Mouse (Mus musculus) thymus, adult 2 months (tissue): Measurements from ENCODE around the gene N4bp2l1. TPM values are rescaled to one million over a fixed set of nuclear protein-coding genes. Genes with fewer than 3 reads are reported as not detected.

Source experiments
- DNase-seq: peaks from one replicate; pipeline ENCODE4 v3.0.0; 2021
- H3K27ac ChIP-seq: fragments of 200-500 bp; 2 replicates; pipeline ENCODE4 v1.5.1; 2012; ENCODE audit warnings: low read length, control low read depth; ENCODE audit not compliant: control insufficient read depth, insufficient read depth
- H3K27me3 ChIP-seq: fragments of 200-500 bp; 2 replicates; pipeline ENCODE4 v1.6.1; 2012; ENCODE audit warnings: mild to moderate bottlenecking, low read length, moderate library complexity, mixed read lengths; ENCODE audit not compliant: control insufficient read depth, insufficient read depth
- H3K36me3 ChIP-seq: fragments of 200-500 bp; 2 replicates; pipeline ENCODE4 v1.6.1; 2012; ENCODE audit warnings: mild to moderate bottlenecking, low read length, moderate library complexity; ENCODE audit not compliant: control insufficient read depth, insufficient read depth
- H3K4me1 ChIP-seq: fragments of 200-500 bp; replicated peaks from 2 replicates; pipeline ENCODE4 v1.6.1; 2012; ENCODE audit warnings: low read length; ENCODE audit not compliant: control insufficient read depth, insufficient read depth
- H3K4me3 ChIP-seq: fragments of 200-500 bp; 2 replicates; pipeline ENCODE4 v1.5.1; 2012; ENCODE audit warnings: mild to moderate bottlenecking, low read length, control low read depth, moderate library complexity; ENCODE audit not compliant: control insufficient read depth, insufficient read depth
- CTCF ChIP-seq: fragments of 200-500 bp; IDR thresholded peaks from 2 replicates; pipeline ENCODE4 v1.5.1; 2012; ENCODE audit warnings: mild to moderate bottlenecking, control low read depth, low read length, moderate library complexity, borderline replicate concordance; ENCODE audit not compliant: control insufficient read depth, poor library complexity, insufficient read depth; ENCODE audit errors: extremely low read depth
- POLR2A ChIP-seq: fragments of 200-500 bp; IDR thresholded peaks from 2 replicates; pipeline ENCODE4 v1.6.1; 2012; ENCODE audit warnings: mild to moderate bottlenecking, low read length, control low read depth, moderate library complexity; ENCODE audit not compliant: control insufficient read depth, poor library complexity, insufficient read depth; ENCODE audit errors: extremely low read depth
- WGBS: fragments of 180-500 bp; shearing (Covaris S2); methylation state at CpG from one replicate; pipeline ENCODE4 v1.1.7; 2018; 5-methylcytosine and 5-hydroxymethylcytosine counted together
- polyA plus RNA-seq: library from polyadenylated mRNA; depleted of rRNA; stranded (reverse); fragments of >200 nt; gene quantifications from 2 replicates; pipeline ENCODE4 v1.2.3, GENCODE M21; 2012

N4bp2l1 gene
- polyA plus RNA-seq, 1 experiment, result 39.1 TPM

- H3K27me3 ChIP-seq, result no peaks in the 10 kb centered on the region
- 14% methylated on average over 12 of the region's 12 CpGs for WGBS
- peak overlapping the region; percentile 17; the same call in 1 of the 2 replicates for H3K4me3 ChIP-seq
- TF ChIP-seq POLR2A, result peak; percentile 42; the same call in 1 of the 2 replicates
- no peak for TF ChIP-seq CTCF
- H3K36me3 ChIP-seq, result no peaks in the 10 kb centered on the region
- DNase-seq, result peak; percentile 63
- H3K27ac ChIP-seq, result peak overlapping the region; percentile 85
- peaks cover 10% of the 10 kb centered on the region for H3K4me1 ChIP-seq
Measured at GRCm38 (mm10) chr5:150611697-150612096, 14.7 kb upstream of the N4bp2l1 start.

- Histone ChIP-seq H3K36me3 (no peaks in the 10 kb centered on the region), H3K27me3 (no peaks in the 10 kb centered on the region), H3K4me3 (no peak overlapping the region), H3K4me1 (peaks cover 10% of the 10 kb centered on the region), H3K27ac (peak overlapping the region; percentile 28; the same call in 1 of the 2 replicates)
- TF ChIP-seq POLR2A (no peak), CTCF (no peak)
- WGBS, result 96% methylated on average over 1 of the region's 1 CpGs
- no peak for DNase-seq
Measured at GRCm38 (mm10) chr5:150611136-150611535, 14.1 kb upstream of the N4bp2l1 start.

GRCm38 (mm10) chr5:150607631-150608030 lies 10.6 kb upstream of the N4bp2l1 start:
- Histone ChIP-seq H3K4me3 (no peak overlapping the region), H3K27ac (no peak overlapping the region), H3K36me3 (no peaks in the 10 kb centered on the region), H3K27me3 (no peaks in the 10 kb centered on the region), H3K4me1 (peaks cover 10% of the 10 kb centered on the region)
- no peak for TF ChIP-seq POLR2A
- no peak for TF ChIP-seq CTCF
- DNase-seq, result no peak
- WGBS, result 94% methylated on average over 8 of the region's 8 CpGs

- Histone ChIP-seq H3K27ac (no peak overlapping the region), H3K4me1 (peaks cover 4% of the 10 kb centered on the region), H3K36me3 (no peaks in the 10 kb centered on the region), H3K27me3 (no peaks in the 10 kb centered on the region), H3K4me3 (no peak overlapping the region)
- WGBS, result 98% methylated on average over 6 of the region's 6 CpGs
- DNase-seq, result no peak
- TF ChIP-seq CTCF, result no peak
- no peak for TF ChIP-seq POLR2A
Measured at GRCm38 (mm10) chr5:150606131-150606530, 9.1 kb upstream of the N4bp2l1 start.

GRCm38 (mm10) chr5:150601441-150602230 lies 4.6 kb upstream of the N4bp2l1 start:
- Histone ChIP-seq H3K4me3 (peak overlapping the region; percentile 42), H3K27ac (peak overlapping the region; percentile 84)

GRCm38 (mm10) chr5:150600554-150601440 lies 3.8 kb upstream of the N4bp2l1 start:
- Histone ChIP-seq H3K27me3 (no peaks in the 10 kb centered on the region), H3K4me1 (peaks cover 31% of the 10 kb centered on the region), H3K36me3 (no peaks in the 10 kb centered on the region), H3K4me3 (peak overlapping the region; percentile 42), H3K27ac (peak overlapping the region; percentile 84)
- TF ChIP-seq CTCF (no peak), POLR2A (no peak)
- peak; percentile 50 for DNase-seq
- WGBS, result 10% methylated on average over 20 of the region's 20 CpGs

More at GRCm38 (mm10) chr5:150601441-150602230, 4.6 kb upstream of the N4bp2l1 start:
- WGBS, result 76% methylated on average over 14 of the region's 14 CpGs
- TF ChIP-seq POLR2A, result no peak
- TF ChIP-seq CTCF, result no peak
- Histone ChIP-seq H3K36me3 (no peaks in the 10 kb centered on the region), H3K27me3 (no peaks in the 10 kb centered on the region), H3K4me1 (peaks cover 31% of the 10 kb centered on the region)
- DNase-seq, result no peak
